Mouse (Mus musculus): ENCODE measurements around the gene Rph3a. TPM values are rescaled to one million over a fixed set of nuclear protein-coding genes. Genes with fewer than 3 reads are reported as not detected.
A peak's percentile ranks its signal among the peaks of the same experiment; 100 is the strongest.

Gene Rph3a
- 7.7 and 8.9 TPM in 2 replicates for polyA plus RNA-seq (2015; fragmentation: Nextera tagmentation; extraction: Ambion mirVana)

GRCm38 (mm10) chr5:121009811-121010569, at the start of gene Rph3a:
TSS of gene Rph3a (minus strand) at chr5:121010092.
- peak within 1 kb of the TSS; percentile 68 for H3K27ac ChIP-seq
- H3K4me3 ChIP-seq: peak within 1 kb of the TSS; percentile 33

GRCm38 (mm10) chr5:121058261-121058660, 48.4 kb upstream of the Rph3a start:
- H3K27ac ChIP-seq: no peak overlapping the region
- WGBS: 92% methylated on average over 11 of the region's 11 CpGs

More at GRCm38 (mm10) chr5:121009811-121010569, at the start of gene Rph3a:
- Histone ChIP-seq H3K4me1 (peaks cover 39% of the 10 kb centered on the region), H3K9ac (peak within 1 kb of the TSS; percentile 50), H3K27me3 (peaks cover 30% of the 10 kb centered on the region), H3K9me3 (replicated peaks) (no peaks in the 10 kb centered on the region), H3K4me2 (peak within 1 kb of the TSS; percentile 58), H3K36me3 (ENCODE audit: poor library complexity, severe bottlenecking) (no peaks in the 10 kb centered on the region)
- 59% methylated on average over 12 of the region's 12 CpGs for WGBS
- no peak; the same call in 1 of the 2 replicates for ATAC-seq

GRCm38 (mm10) chr5:121053886-121054285, 44.0 kb upstream of the Rph3a start:
- H3K27me3 ChIP-seq: no peaks in the 10 kb centered on the region
- H3K4me1 ChIP-seq: no peaks in the 10 kb centered on the region
- no peaks in the 10 kb centered on the region for H3K9me3 ChIP-seq (replicated peaks)
- no peak overlapping the region for H3K4me3 ChIP-seq
- no peak overlapping the region for H3K4me2 ChIP-seq
- ATAC-seq: no peak
- WGBS: 80% methylated on average over 9 of the region's 9 CpGs
- no peaks in the 10 kb centered on the region for H3K36me3 ChIP-seq (ENCODE audit: poor library complexity, severe bottlenecking)
- H3K27ac ChIP-seq: no peak overlapping the region
- H3K9ac ChIP-seq: no peak overlapping the region

More at GRCm38 (mm10) chr5:121058261-121058660, 48.4 kb upstream of the Rph3a start:
- ATAC-seq: no peak
- H3K4me3 ChIP-seq: no peak overlapping the region
- H3K4me1 ChIP-seq: peaks cover 5% of the 10 kb centered on the region
- no peaks in the 10 kb centered on the region for H3K27me3 ChIP-seq
- H3K36me3 ChIP-seq (ENCODE audit: poor library complexity, severe bottlenecking): no peaks in the 10 kb centered on the region
- H3K4me2 ChIP-seq: no peak overlapping the region
- H3K9me3 ChIP-seq (replicated peaks): no peaks in the 10 kb centered on the region
- no peak overlapping the region for H3K9ac ChIP-seq

GRCm38 (mm10) chr5:121041791-121042190, 31.9 kb upstream of the Rph3a start:
- Histone ChIP-seq H3K4me2 (no peak overlapping the region), H3K4me1 (peaks cover 15% of the 10 kb centered on the region), H3K9ac (no peak overlapping the region), H3K36me3 (ENCODE audit: poor library complexity, severe bottlenecking) (no peaks in the 10 kb centered on the region), H3K4me3 (no peak overlapping the region), H3K9me3 (replicated peaks) (no peaks in the 10 kb centered on the region), H3K27ac (no peak overlapping the region), H3K27me3 (no peaks in the 10 kb centered on the region)
- ATAC-seq: no peak
- 72% methylated on average over 9 of the region's 9 CpGs for WGBS

- Histone ChIP-seq H3K27me3 (no peaks in the 10 kb centered on the region), H3K27ac (no peak overlapping the region), H3K4me2 (no peak overlapping the region), H3K9me3 (replicated peaks) (no peaks in the 10 kb centered on the region), H3K9ac (no peak overlapping the region), H3K4me3 (no peak overlapping the region), H3K4me1 (peaks cover under 1% of the 10 kb centered on the region), H3K36me3 (ENCODE audit: poor library complexity, severe bottlenecking) (no peaks in the 10 kb centered on the region)
- 85% methylated on average over 9 of the region's 9 CpGs for whole genome bisulfite sequencing
- no peak for ATAC-seq
Measured at GRCm38 (mm10) chr5:121039465-121039864, 29.6 kb upstream of the Rph3a start.

GRCm38 (mm10) chr5:121030161-121030560, 20.3 kb upstream of the Rph3a start:
- Histone ChIP-seq H3K36me3 (ENCODE audit: poor library complexity, severe bottlenecking) (no peaks in the 10 kb centered on the region), H3K4me2 (no peak overlapping the region), H3K9me3 (replicated peaks) (no peaks in the 10 kb centered on the region), H3K27me3 (no peaks in the 10 kb centered on the region), H3K9ac (no peak overlapping the region), H3K27ac (no peak overlapping the region), H3K4me3 (no peak overlapping the region), H3K4me1 (peaks cover 5% of the 10 kb centered on the region; the same call in 1 of the 2 replicates)
- ATAC-seq: no peak
- WGBS: 81% methylated on average over 9 of the region's 9 CpGs

GRCm38 (mm10) chr5:121019505-121019904, 9.6 kb upstream of the Rph3a start:
- H3K36me3 ChIP-seq (ENCODE audit: poor library complexity, severe bottlenecking): no peaks in the 10 kb centered on the region
- no peak overlapping the region for H3K9ac ChIP-seq
- H3K27ac ChIP-seq: no peak overlapping the region
- ATAC-seq: no peak
- no peak overlapping the region for H3K4me2 ChIP-seq
- no peak overlapping the region for H3K4me3 ChIP-seq
- WGBS: 80% methylated on average over 9 of the region's 9 CpGs
- no peaks in the 10 kb centered on the region for H3K27me3 ChIP-seq
- no peaks in the 10 kb centered on the region; the same call in 1 of the 2 replicates for H3K4me1 ChIP-seq
- H3K9me3 ChIP-seq (replicated peaks): no peaks in the 10 kb centered on the region

GRCm38 (mm10) chr5:121017699-121018098, 7.8 kb upstream of the Rph3a start:
- Histone ChIP-seq H3K36me3 (ENCODE audit: poor library complexity, severe bottlenecking) (no peaks in the 10 kb centered on the region), H3K4me2 (no peak overlapping the region), H3K9ac (no peak overlapping the region), H3K4me3 (no peak overlapping the region), H3K4me1 (no peaks in the 10 kb centered on the region; the same call in 1 of the 2 replicates), H3K9me3 (replicated peaks) (no peaks in the 10 kb centered on the region), H3K27me3 (no peaks in the 10 kb centered on the region), H3K27ac (no peak overlapping the region)
- 74% methylated on average over 5 of the region's 5 CpGs for WGBS
- no peak for ATAC-seq

- ATAC-seq: no peak
- no peaks in the 10 kb centered on the region for H3K27me3 ChIP-seq
- H3K9ac ChIP-seq: no peak overlapping the region
- H3K4me2 ChIP-seq: no peak overlapping the region
- no peak overlapping the region for H3K4me3 ChIP-seq
- no peak overlapping the region for H3K27ac ChIP-seq
- WGBS: 34% methylated on average over 12 of the region's 12 CpGs
- no peaks in the 10 kb centered on the region for H3K36me3 ChIP-seq (ENCODE audit: poor library complexity, severe bottlenecking)
- no peaks in the 10 kb centered on the region for H3K9me3 ChIP-seq (replicated peaks)
- H3K4me1 ChIP-seq: no peaks in the 10 kb centered on the region; the same call in 1 of the 2 replicates
Measured at GRCm38 (mm10) chr5:121016405-121016804, 6.5 kb upstream of the Rph3a start.

GRCm38 (mm10) chr5:121014496-121014895, 4.6 kb upstream of the Rph3a start:
- H3K9ac ChIP-seq: no peak overlapping the region
- no peak for ATAC-seq
- no peaks in the 10 kb centered on the region for H3K36me3 ChIP-seq (ENCODE audit: poor library complexity, severe bottlenecking)
- H3K27me3 ChIP-seq: 0 out of 2 replicates have a peak, but pooled peaks cover 6% of the 10 kb centered on the region
- WGBS: 85% methylated on average over 2 of the region's 2 CpGs
- H3K4me2 ChIP-seq: no peak overlapping the region
- H3K27ac ChIP-seq: no peak overlapping the region
- no peaks in the 10 kb centered on the region for H3K9me3 ChIP-seq (replicated peaks)
- peaks cover 8% of the 10 kb centered on the region for H3K4me1 ChIP-seq
- no peak overlapping the region for H3K4me3 ChIP-seq

GRCm38 (mm10) chr5:121011962-121012361, 2.1 kb upstream of the Rph3a start:
- Histone ChIP-seq H3K36me3 (ENCODE audit: poor library complexity, severe bottlenecking) (no peaks in the 10 kb centered on the region), H3K4me1 (peaks cover 33% of the 10 kb centered on the region), H3K9ac (no peak overlapping the region), H3K27ac (no peak overlapping the region), H3K27me3 (peaks cover 21% of the 10 kb centered on the region), H3K4me3 (no peak overlapping the region), H3K9me3 (replicated peaks) (no peaks in the 10 kb centered on the region), H3K4me2 (no peak overlapping the region)
- no peak for ATAC-seq
- WGBS: 10% methylated on average over 2 of the region's 2 CpGs

- Histone ChIP-seq H3K4me2 (peak overlapping the region; percentile 58), H3K27me3 (peaks cover 30% of the 10 kb centered on the region), H3K27ac (peak overlapping the region; percentile 68), H3K36me3 (ENCODE audit: poor library complexity, severe bottlenecking) (no peaks in the 10 kb centered on the region), H3K9me3 (replicated peaks) (no peaks in the 10 kb centered on the region), H3K4me3 (peak overlapping the region; percentile 33), H3K9ac (peak overlapping the region; percentile 50), H3K4me1 (peaks cover 44% of the 10 kb centered on the region)
- ATAC-seq: peak; percentile 44; the same call in 1 of the 2 replicates
- WGBS: under 1% methylated on average over 19 of the region's 19 CpGs
Measured at GRCm38 (mm10) chr5:121009406-121009805, 486 bp downstream of the Rph3a start.
